Mouse (Mus musculus) gastrocnemius, postnatal 10 days (tissue): ENCODE data around the gene Mtrex. TPM values are rescaled to one million over a fixed set of nuclear protein-coding genes. Genes with fewer than 3 reads are reported as not detected.

Experiments used
- DNase-seq: peaks from one replicate; pipeline ENCODE4 v3.0.0; 2021; ENCODE audit warnings: mixed read lengths
- total RNA-seq, 2 experiments: library from RNA; stranded (reverse); gene quantifications; 2 replicates each; pipeline ENCODE4 v1.2.3; 2021

The Mtrex gene
- total RNA-seq, 2 experiments from 2014 or later: 25.8 to 28.7 TPM

- DNase-seq: no peak
Observed at GRCm38 (mm10) chr13:112829619-112830018, 97.6 kb downstream of the Mtrex start.

GRCm38 (mm10) chr13:112825479-112825878, 101.7 kb downstream of the Mtrex start:
- DNase-seq: no peak

- no peak for DNase-seq
Observed at GRCm38 (mm10) chr13:112823911-112824648, 103.1 kb downstream of the Mtrex start.

GRCm38 (mm10) chr13:112823236-112823910, 103.8 kb downstream of the Mtrex start:
- DNase-seq: no peak

GRCm38 (mm10) chr13:112822413-112822812, 104.8 kb downstream of the Mtrex start:
- DNase-seq: no peak

GRCm38 (mm10) chr13:112818125-112818524, 109.1 kb downstream of the Mtrex start:
- DNase-seq: no peak

Other genes starting within 250 kb of the Mtrex start
- 10 to 100 TPM; 78.3 to 89.9 TPM for gene Plpp1, start 126.6 kb downstream of the Mtrex start, total RNA-seq
- gene Dhx29, start 56 bp upstream of the Mtrex start, total RNA-seq: 10 to 100 TPM; 12.3 to 12.4 TPM
- under 1 TPM; 0.21 to 0.23 TPM for gene Ccno, start 60.4 kb upstream of the Mtrex start, total RNA-seq
- gene Mcidas, start 66.4 kb upstream of the Mtrex start, total RNA-seq: not detected
- not detected for gene Cdc20b, start 107.7 kb upstream of the Mtrex start, total RNA-seq
- 10 to 100 TPM; 36.2 to 43.7 TPM for gene Gpx8, start 119.0 kb upstream of the Mtrex start, total RNA-seq
- not detected for gene Gzma, start 173.6 kb upstream of the Mtrex start, total RNA-seq